Mouse (Mus musculus): ENCODE measurements around the gene Gm3045. TPM values are rescaled to one million over a fixed set of nuclear protein-coding genes. Genes with fewer than 3 reads are reported as not detected.

Gm3045 gene
- total RNA-seq, 2 experiments from 2014 or later: not detected

GRCm38 (mm10) chr13:56443411-56443810 is 17.0 kb downstream of the Gm3045 start:
- DNase-seq (ENCODE audit: extremely low spot score in 1 of 2, low spot score in 2 of 2): no peak
- intact Hi-C loops (cut with DNase I): no loop called here
- TF ChIP-seq CTCF (IDR thresholded peaks at IDR 0.05): no peak

DNA sequence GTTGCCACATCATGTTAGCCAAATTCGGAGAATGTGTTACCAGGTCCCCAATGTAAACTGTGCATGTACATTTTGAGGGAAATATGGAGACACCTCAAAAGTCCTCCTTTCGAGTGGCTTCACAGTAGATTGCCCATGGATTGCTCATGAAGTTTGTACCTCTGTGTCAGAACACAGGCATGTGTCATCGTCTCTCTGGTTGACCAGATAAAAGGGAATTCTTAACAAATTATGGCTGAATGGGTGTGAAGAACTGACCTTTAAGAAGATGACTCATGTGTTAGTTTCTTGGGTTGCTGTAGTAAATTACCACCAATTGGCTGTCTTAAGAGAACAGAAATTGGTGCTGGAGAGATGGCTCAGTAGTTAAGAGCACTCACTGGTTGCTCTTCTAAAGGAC is 17.7 kb downstream of the Gm3045 start:
- H3K27ac ChIP-seq: no peak overlapping the region
- no peak overlapping the region for H3K4me3 ChIP-seq
- intact Hi-C loops (cut with DNase I): no loop called here
- no peak for TF ChIP-seq CTCF (IDR thresholded peaks at IDR 0.05)
- no peak for DNase-seq (ENCODE audit: extremely low spot score in 1 of 2, low spot score in 2 of 2)

More at GRCm38 (mm10) chr13:56443411-56443810, 17.0 kb downstream of the Gm3045 start:
- no peak overlapping the region for H3K27ac ChIP-seq
- H3K4me3 ChIP-seq: no peak overlapping the region

- DNase-seq (ENCODE audit: extremely low spot score in 1 of 2, low spot score in 2 of 2): no peak
- H3K27ac ChIP-seq: no peak overlapping the region
- intact Hi-C loops (cut with DNase I): no loop called here
- no peak for TF ChIP-seq CTCF (IDR thresholded peaks at IDR 0.05)
- no peak overlapping the region for H3K4me3 ChIP-seq
Observed at GRCm38 (mm10) chr13:56444996-56445395, 18.6 kb downstream of the Gm3045 start.

- Histone ChIP-seq H3K4me3 (no peak overlapping the region), H3K27ac (no peak overlapping the region)
- intact Hi-C loops (cut with DNase I): no loop called here
- no peak for DNase-seq (ENCODE audit: extremely low spot score in 1 of 2, low spot score in 2 of 2)
- no peak for TF ChIP-seq CTCF (IDR thresholded peaks at IDR 0.05)
Observed at GRCm38 (mm10) chr13:56449239-56450030, 23.0 kb downstream of the Gm3045 start.

DNA sequence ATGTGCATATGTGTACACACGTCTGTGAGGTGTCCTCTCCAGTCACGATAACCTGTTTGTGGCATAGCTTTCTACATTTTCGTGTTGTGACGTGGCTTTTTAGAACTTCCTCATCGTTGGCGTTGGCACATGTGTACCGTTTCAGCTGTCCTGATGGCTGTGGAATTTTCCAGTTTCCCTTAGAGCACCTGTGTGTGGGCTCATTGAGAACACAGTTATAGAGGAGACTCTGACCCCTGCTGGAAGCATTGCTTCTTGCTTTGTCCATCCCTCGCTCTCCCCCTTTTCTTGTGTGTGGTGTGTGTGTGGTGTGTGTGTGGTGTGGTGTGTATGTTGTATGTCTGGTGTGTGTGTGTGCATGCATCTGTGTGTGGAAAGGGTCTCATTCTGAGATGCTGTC is 23.6 kb downstream of the Gm3045 start:
- intact Hi-C loops (cut with DNase I): no loop called here
- TF ChIP-seq CTCF (IDR thresholded peaks at IDR 0.05): no peak; the same call in none of the 2 replicates
- no peak overlapping the region for H3K4me3 ChIP-seq
- no peak for DNase-seq (ENCODE audit: extremely low spot score in 1 of 2, low spot score in 2 of 2)
- no peak overlapping the region for H3K27ac ChIP-seq

DNA sequence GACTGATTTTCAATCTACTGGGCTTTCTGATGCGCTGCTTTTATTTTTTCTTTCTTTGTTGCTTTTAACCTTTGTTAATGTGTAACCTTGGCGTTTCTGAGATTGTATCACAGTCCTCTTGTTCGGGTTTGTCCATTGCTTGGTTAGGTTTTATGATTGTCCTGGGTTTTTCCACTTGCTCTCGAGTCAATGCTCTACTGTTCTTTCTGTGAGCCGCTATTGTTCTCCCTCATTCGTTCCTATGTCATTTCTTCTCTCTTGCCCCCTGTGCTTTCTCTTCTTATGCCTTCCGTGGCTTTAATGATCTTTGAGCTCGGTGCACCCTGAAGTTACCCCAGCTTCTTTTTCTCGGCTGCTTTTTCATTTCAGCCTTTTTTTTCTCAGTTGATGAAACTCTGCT is 31.6 kb downstream of the Gm3045 start:
- no peak overlapping the region for H3K4me3 ChIP-seq
- no peak for DNase-seq (ENCODE audit: extremely low spot score in 1 of 2, low spot score in 2 of 2)
- no peak for TF ChIP-seq CTCF (IDR thresholded peaks at IDR 0.05)
- intact Hi-C loops (cut with DNase I): no loop called here
- H3K27ac ChIP-seq: no peak overlapping the region

DNA sequence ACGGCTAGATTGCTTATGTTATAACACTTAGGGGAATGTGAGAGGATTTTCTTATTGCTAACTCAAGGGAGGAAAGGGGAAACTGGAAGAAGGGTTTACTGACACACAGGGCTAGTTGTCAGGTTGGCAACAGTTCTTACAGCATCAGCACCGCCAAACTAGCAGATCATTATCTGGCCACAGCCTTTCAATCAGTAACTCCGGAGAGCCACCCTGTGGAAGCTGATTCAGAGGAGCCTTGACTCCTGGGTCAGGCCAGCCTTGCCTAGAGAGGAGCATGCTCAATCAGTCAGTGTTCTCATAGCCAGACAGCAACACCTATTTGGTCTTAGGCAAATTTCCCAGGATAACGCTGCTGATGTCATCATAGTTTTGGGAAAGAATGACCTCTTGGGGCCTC is 35.1 kb downstream of the Gm3045 start:
- DNase-seq (ENCODE audit: extremely low spot score in 1 of 2, low spot score in 2 of 2): no peak
- intact Hi-C loops (cut with DNase I): no loop called here
- Histone ChIP-seq H3K4me3 (no peak overlapping the region), H3K27ac (no peak overlapping the region)
- no peak for TF ChIP-seq CTCF (IDR thresholded peaks at IDR 0.05)

GRCm38 (mm10) chr13:56462791-56463190 is 36.4 kb downstream of the Gm3045 start:
- no peak for TF ChIP-seq CTCF (IDR thresholded peaks at IDR 0.05)
- no peak overlapping the region for H3K27ac ChIP-seq
- intact Hi-C loops (cut with DNase I): no loop called here
- H3K4me3 ChIP-seq: no peak overlapping the region
- DNase-seq (ENCODE audit: extremely low spot score in 1 of 2, low spot score in 2 of 2): no peak

- H3K27ac ChIP-seq: no peak overlapping the region
- intact Hi-C loops (cut with DNase I): no loop called here
- no peak for DNase-seq (ENCODE audit: extremely low spot score in 1 of 2, low spot score in 2 of 2)
- no peak for TF ChIP-seq CTCF (IDR thresholded peaks at IDR 0.05)
- H3K4me3 ChIP-seq: no peak overlapping the region
Observed at GRCm38 (mm10) chr13:56463261-56463660, 36.9 kb downstream of the Gm3045 start.

GRCm38 (mm10) chr13:56463750-56464149 is 37.4 kb downstream of the Gm3045 start:
- TF ChIP-seq CTCF (IDR thresholded peaks at IDR 0.05): no peak
- intact Hi-C loops (cut with DNase I): no loop called here
- no peak for DNase-seq (ENCODE audit: extremely low spot score in 1 of 2, low spot score in 2 of 2)

DNA sequence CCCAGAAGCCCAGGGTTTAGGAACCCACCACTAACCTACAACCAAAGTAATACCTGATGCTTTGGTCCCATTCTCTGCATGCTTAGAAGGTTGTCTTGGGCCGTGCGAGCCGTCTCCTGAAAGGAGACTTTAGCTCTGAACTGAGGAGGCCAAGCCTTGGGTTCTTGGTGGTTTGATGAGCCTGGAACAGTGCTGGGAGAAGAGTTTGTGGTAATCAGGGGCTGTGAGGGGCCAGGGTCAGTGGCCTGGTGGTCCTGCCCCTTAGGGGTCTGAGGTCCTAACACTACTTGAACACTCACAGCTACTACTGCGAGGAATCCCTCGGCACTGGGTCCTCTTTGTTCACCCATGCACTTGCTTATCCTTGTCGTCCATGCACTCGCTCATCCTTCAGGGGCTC is 41.4 kb downstream of the Gm3045 start:
- intact Hi-C loops (cut with DNase I): no loop called here
- DNase-seq (ENCODE audit: extremely low spot score in 1 of 2, low spot score in 2 of 2): no peak
- H3K4me3 ChIP-seq: no peak overlapping the region
- no peak overlapping the region for H3K27ac ChIP-seq
- no peak for TF ChIP-seq CTCF (IDR thresholded peaks at IDR 0.05)

More at GRCm38 (mm10) chr13:56463750-56464149, 37.4 kb downstream of the Gm3045 start:
- Histone ChIP-seq H3K4me3 (no peak overlapping the region), H3K27ac (no peak overlapping the region)

GRCm38 (mm10) chr13:56468536-56468935 is 42.1 kb downstream of the Gm3045 start:
- H3K4me3 ChIP-seq: no peak overlapping the region
- DNase-seq (ENCODE audit: extremely low spot score in 1 of 2, low spot score in 2 of 2): no peak
- intact Hi-C loops (cut with DNase I): no loop called here
- no peak overlapping the region for H3K27ac ChIP-seq
- no peak for TF ChIP-seq CTCF (IDR thresholded peaks at IDR 0.05)

DNA sequence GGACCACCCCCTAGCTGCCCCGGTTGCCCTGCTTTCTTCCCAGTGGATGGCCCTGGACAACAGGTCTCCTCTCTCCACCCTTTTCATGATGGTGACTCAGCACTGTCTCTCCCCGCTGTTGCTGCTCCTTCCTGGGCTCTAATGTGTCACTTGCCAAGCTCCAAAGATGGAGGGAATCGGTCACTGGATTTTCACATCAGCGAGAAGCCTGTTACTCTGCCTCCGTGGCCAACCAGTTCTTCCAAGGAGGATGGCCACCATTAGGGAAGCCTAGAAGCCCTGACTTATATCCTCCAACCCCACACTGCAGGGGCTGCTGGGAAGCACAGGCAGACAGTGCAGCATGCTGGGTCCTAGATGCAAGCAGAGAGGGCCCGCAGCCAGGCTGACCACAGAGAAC is 44.8 kb downstream of the Gm3045 start:
- H3K4me3 ChIP-seq: no peak overlapping the region
- no peak for TF ChIP-seq CTCF (IDR thresholded peaks at IDR 0.05)
- H3K27ac ChIP-seq: no peak overlapping the region
- intact Hi-C loops (cut with DNase I): no loop called here
- no peak for DNase-seq (ENCODE audit: extremely low spot score in 1 of 2, low spot score in 2 of 2)

Data from left cerebral cortex, adult 2 months (tissue).